Mouse (Mus musculus): ENCODE results near the gene Zfp266.
A peak's percentile ranks its signal among the peaks of the same experiment; 100 is the strongest.

Gene Zfp266

GRCm38 (mm10) chr9:20492527-20493233 is 28.5 kb downstream of the Zfp266 start, which contains the start of gene Zfp426:
Zfp426 (minus strand) TSS chr9:20492746.
- peak; percentile 92 for DNase-seq (ENCODE audit: extremely low read depth, insufficient read length, low spot score)

- DNase-seq (ENCODE audit: extremely low read depth, insufficient read length, low spot score) = no peak
Measured at GRCm38 (mm10) chr9:20491858-20492526, 29.2 kb downstream of the Zfp266 start.

GRCm38 (mm10) chr9:20489536-20489935 is 31.7 kb downstream of the Zfp266 start:
- no peak for DNase-seq (ENCODE audit: extremely low read depth, insufficient read length, low spot score)

- DNase-seq (ENCODE audit: extremely low read depth, insufficient read length, low spot score) = no peak
Measured at GRCm38 (mm10) chr9:20479396-20479795, 41.8 kb downstream of the Zfp266 start.

GRCm38 (mm10) chr9:20476632-20477031 is 44.6 kb downstream of the Zfp266 start:
- DNase-seq (ENCODE audit: extremely low read depth, insufficient read length, low spot score) = no peak

GRCm38 (mm10) chr9:20466761-20467442 is 54.3 kb downstream of the Zfp266 start:
- peak; percentile 13 for DNase-seq (ENCODE audit: extremely low read depth, insufficient read length, low spot score)

GRCm38 (mm10) chr9:20459377-20460317 is 61.6 kb downstream of the Zfp266 start, which contains the start of gene Zfp26:
Zfp26 (minus strand) TSS chr9:20460162.
- peak; percentile 86 for DNase-seq (ENCODE audit: extremely low read depth, insufficient read length, low spot score)

GRCm38 (mm10) chr9:20453647-20454046 is 67.6 kb downstream of the Zfp266 start:
- DNase-seq (ENCODE audit: extremely low read depth, insufficient read length, low spot score) = no peak

GRCm38 (mm10) chr9:20451493-20451892 is 69.7 kb downstream of the Zfp266 start:
- DNase-seq (ENCODE audit: extremely low read depth, insufficient read length, low spot score) = no peak

All from 3134 (cell line).